Mouse (Mus musculus): ENCODE results near the gene Mfsd4a.

GRCm38 (mm10) chr1:132101953-132102697 is 34.3 kb upstream of the Mfsd4a start:
- no peak for TF ChIP-seq CTCF (IDR thresholded peaks at IDR 0.05; ENCODE audit: low read depth, low read length)
- TF ChIP-seq POLR2A (IDR thresholded peaks at IDR 0.05; ENCODE audit: borderline replicate concordance, low read depth, low read length) = no peak
